Mouse (Mus musculus) liver, postnatal 0 days (tissue): ENCODE results near the gene Eno2.

Source experiments
- CTCF ChIP-seq: sonication (generic); IDR thresholded peaks from 2 replicates; pipeline ENCODE4 v1.5.1; 2016; ENCODE audit warnings: antibody characterized with exemption, low read depth
- EP300 ChIP-seq: IDR thresholded peaks from 2 replicates; pipeline ENCODE4 v1.6.1; 2016; ENCODE audit warnings: antibody characterized with exemption, low read depth, mild to moderate bottlenecking

GRCm38 (mm10) chr6:124811701-124812560 lies 42.5 kb upstream of the Eno2 start:
- no peak for TF ChIP-seq CTCF
- TF ChIP-seq EP300, result no peak
